Mouse (Mus musculus): ENCODE measurements around the gene Dlx4.

DNA sequence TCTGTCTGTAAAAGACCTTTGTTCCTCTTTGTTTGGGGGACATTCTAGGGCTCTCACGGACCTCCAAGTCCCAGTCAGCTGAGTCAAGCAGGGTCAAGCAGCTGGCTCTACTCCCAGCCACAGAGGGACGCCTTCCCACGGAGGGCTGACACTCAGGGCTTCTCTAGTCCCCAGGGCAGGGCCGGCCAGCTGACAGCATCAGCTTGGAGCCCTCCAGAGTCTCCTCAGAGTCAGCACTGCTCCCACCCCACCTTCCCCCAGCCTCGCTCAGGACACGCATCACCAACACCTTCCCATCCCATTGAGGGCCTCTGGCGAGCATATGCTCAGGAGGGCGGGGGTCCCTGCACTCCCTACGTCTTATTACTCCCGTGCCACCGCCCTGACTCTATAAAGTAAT, 39.6 kb upstream of the Dlx4 start:
- no peak for TF ChIP-seq POLR2A (IDR thresholded peaks at IDR 0.05; ENCODE audit: borderline replicate concordance, control insufficient read depth, low read depth, low read length)
- TF ChIP-seq CTCF (IDR thresholded peaks at IDR 0.05; ENCODE audit: control insufficient read depth, insufficient read depth, low read length), result no peak

Data from bone marrow, adult 2 months (tissue).